Comparison of ENCODE assay signal across 12 mouse cellular contexts in the genomic region with DNA sequence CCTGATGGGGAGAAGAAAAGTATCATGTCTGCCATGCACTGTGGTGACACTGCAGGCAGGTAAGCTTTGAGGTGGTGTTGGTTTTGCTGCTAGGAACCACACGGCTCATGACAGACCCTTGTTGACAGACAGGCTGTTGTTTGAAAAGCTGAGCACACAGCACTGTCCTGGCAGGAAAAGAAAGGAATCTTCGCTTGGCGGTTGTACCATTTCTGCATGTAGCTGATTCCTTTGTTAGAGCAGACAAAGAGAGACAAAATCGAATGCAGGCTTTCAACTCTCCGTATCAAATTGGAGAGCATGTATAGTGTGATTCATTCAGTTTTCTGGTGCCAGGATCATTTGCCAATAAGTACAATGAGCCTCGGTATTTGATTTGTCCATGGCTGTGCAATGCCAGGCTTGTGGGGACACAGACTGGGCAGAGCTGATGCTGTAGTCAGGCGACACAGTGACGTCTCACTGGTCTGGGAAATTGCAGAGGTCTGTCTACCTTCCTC.
A peak's percentile ranks its signal among the peaks of the same experiment; 100 is the strongest.
DNase-seq lines count a peak whose midpoint lies in the region; ATAC-seq lines count a peak whose summit lies in the region.
"Had no signal": no experiment of that assay in that cellular context is flagged by ENCODE, and none has a peak within 500 bp of the region (broad histone marks: within the 10 kb centered on the region; RNA-seq: fewer than 3 reads in every experiment).

No protein-coding gene starts in this region.

- no peak for DNase-seq in forebrain, embryonic 11.5 days (ENCODE audit: low spot score)
- peak; percentile 12 for DNase-seq in MN1 (ENCODE audit: low spot score)
- DNase-seq in cerebellum, postnatal 14 days, result peak; percentile 17 to 39
- DNase-seq in midbrain, embryonic 10.5 days (ENCODE audit: low spot score), result no peak
- no peak for DNase-seq in thymus, adult 18-20 months
- no peak for DNase-seq in embryo, embryonic 11 days
- DNase-seq in gastrocnemius, postnatal 25 days, result no peak
- DNase-seq: gastrocnemius, postnatal 10 days; heart, postnatal 10 days; kidney, postnatal 10 days had no signal

- H3K9me3 ChIP-seq in forebrain, embryonic 13.5 days (replicated peaks), result no peaks in the 10 kb centered on the region
- no peaks in the 10 kb centered on the region for H3K9me3 ChIP-seq in forebrain, embryonic 11.5 days (ENCODE audit: control insufficient read depth, low read length)
- H3K9me3 ChIP-seq in midbrain, embryonic 10.5 days (replicated peaks), result no peaks in the 10 kb centered on the region
- H3K9me3 ChIP-seq: lung, embryonic 15.5 days had no signal

- H3K4me1 ChIP-seq in forebrain, embryonic 13.5 days, result peaks cover 10% of the 10 kb centered on the region
- H3K4me1 ChIP-seq in forebrain, embryonic 11.5 days (replicated peaks; ENCODE audit: control insufficient read depth, insufficient read depth, low read length), result no peaks in the 10 kb centered on the region
- peaks cover 8% of the 10 kb centered on the region for H3K4me1 ChIP-seq in midbrain, embryonic 10.5 days
- H3K4me1 ChIP-seq: lung, embryonic 15.5 days had no signal

- WGBS in forebrain, embryonic 13.5 days, result 28% methylated on average over 8 of the region's 8 CpGs
- WGBS in forebrain, embryonic 11.5 days, result 59% methylated on average over 8 of the region's 8 CpGs
- 59% methylated on average over 8 of the region's 8 CpGs for WGBS in midbrain, embryonic 10.5 days

- peak; percentile 72 for ATAC-seq in forebrain, embryonic 13.5 days
- ATAC-seq in forebrain, embryonic 11.5 days (replicated peaks; ENCODE audit: low FRiP score), result no peak

- no peak overlapping the region for H3K4me2 ChIP-seq in forebrain, embryonic 13.5 days
- H3K4me2 ChIP-seq in forebrain, embryonic 11.5 days (ENCODE audit: low read depth, low read length, severe bottlenecking), result no peak overlapping the region
- H3K4me2 ChIP-seq: lung, embryonic 15.5 days had no signal

- no peak overlapping the region for H3K9ac ChIP-seq in forebrain, embryonic 13.5 days
- no peak overlapping the region for H3K9ac ChIP-seq in forebrain, embryonic 11.5 days (ENCODE audit: low read length)
- H3K9ac ChIP-seq: lung, embryonic 15.5 days had no signal

- H3K27me3 ChIP-seq in forebrain, embryonic 13.5 days, result no peaks in the 10 kb centered on the region
- H3K27me3 ChIP-seq in forebrain, embryonic 11.5 days (ENCODE audit: control insufficient read depth, insufficient read depth, low read length), result no peaks in the 10 kb centered on the region
- no peaks in the 10 kb centered on the region for H3K27me3 ChIP-seq in midbrain, embryonic 10.5 days (ENCODE audit: low read depth, poor library complexity, severe bottlenecking)
- H3K27me3 ChIP-seq: lung, embryonic 15.5 days had no signal

- peak overlapping the region; percentile 38; the same call in 1 of the 2 replicates for H3K27ac ChIP-seq in forebrain, embryonic 13.5 days
- no peak overlapping the region for H3K27ac ChIP-seq in forebrain, embryonic 11.5 days (ENCODE audit: low read depth, low read length)
- peak overlapping the region; percentile 65 for H3K27ac ChIP-seq in midbrain, embryonic 10.5 days (replicated peaks)
- H3K27ac ChIP-seq: lung, embryonic 15.5 days had no signal

- no peaks in the 10 kb centered on the region for H3K36me3 ChIP-seq in forebrain, embryonic 13.5 days (ENCODE audit: poor library complexity, severe bottlenecking)
- H3K36me3 ChIP-seq in forebrain, embryonic 11.5 days (ENCODE audit: control insufficient read depth, insufficient read depth, low read length), result no peaks in the 10 kb centered on the region
- no peaks in the 10 kb centered on the region for H3K36me3 ChIP-seq in midbrain, embryonic 10.5 days
- H3K36me3 ChIP-seq: lung, embryonic 15.5 days had no signal

- H3K4me3 ChIP-seq in forebrain, embryonic 13.5 days, result no peak overlapping the region
- no peak overlapping the region for H3K4me3 ChIP-seq in forebrain, embryonic 11.5 days (ENCODE audit: low read depth, low read length)
- no peak overlapping the region for H3K4me3 ChIP-seq in midbrain, embryonic 10.5 days
- H3K4me3 ChIP-seq: lung, embryonic 15.5 days had no signal

Comparison
In these comparisons a context has a peak if more than half of its experiments do, and no peak if none do; other contexts are left out.
1. DNase-seq: peak in MN1 (single experiment) and cerebellum, postnatal 14 days (2 of 2); none in forebrain, embryonic 11.5 days (single experiment), midbrain, embryonic 10.5 days (single experiment), thymus, adult 18-20 months (0 of 2), embryo, embryonic 11 days (single experiment) and gastrocnemius, postnatal 25 days (single experiment).